ENCODE assay signal across 8 mouse cellular contexts in the genomic region with DNA sequence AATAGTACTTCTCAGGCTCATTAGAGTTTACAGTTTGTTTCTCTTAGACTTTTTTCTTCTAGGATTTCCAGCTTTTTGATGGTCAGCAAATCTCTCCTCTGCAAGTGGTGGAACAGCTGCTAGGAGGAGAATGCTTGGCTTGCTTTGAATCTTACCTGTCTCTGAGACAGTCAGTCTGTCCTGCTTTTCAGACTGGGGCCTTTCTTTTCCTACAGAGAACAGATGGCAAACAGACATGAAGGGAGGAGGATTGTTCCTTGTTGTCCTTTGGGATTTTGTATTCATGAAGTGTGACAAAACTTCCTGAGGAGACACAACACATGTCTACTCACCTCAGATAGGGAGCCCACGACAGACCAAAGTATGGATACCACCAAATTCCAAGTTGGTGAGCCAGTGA. TPM values are rescaled to one million over a fixed set of nuclear protein-coding genes. Genes with fewer than 3 reads are reported as not detected.
DNase-seq lines count a peak whose midpoint lies in the region; ATAC-seq and TF ChIP-seq lines count a peak whose summit lies in the region.

No protein-coding gene starts in this region.

- no peak overlapping the region for H3K9ac ChIP-seq in heart, embryonic 13.5 days
- no peak overlapping the region for H3K9ac ChIP-seq in lung, postnatal 0 days (replicated peaks; ENCODE audit: low read depth)
- 0 out of 2 replicates have a peak overlapping the region, but pooled peaks have one; percentile 8 for H3K9ac ChIP-seq in liver, postnatal 0 days (replicated peaks)

- no peak for ATAC-seq in heart, embryonic 13.5 days (ENCODE audit: extremely low read depth, insufficient number of reproducible peaks, low FRiP score, low TSS enrichment)
- ATAC-seq in lung, postnatal 0 days: no peak
- ATAC-seq in liver, postnatal 0 days: no peak

- peak overlapping the region; percentile 41 for H3K27ac ChIP-seq in heart, embryonic 13.5 days (replicated peaks)
- H3K27ac ChIP-seq in lung, postnatal 0 days (ENCODE audit: low read length): peak overlapping the region; percentile 66
- peak overlapping the region; percentile 75 for H3K27ac ChIP-seq in liver, postnatal 0 days (ENCODE audit: low read depth)
- H3K27ac ChIP-seq in thymus, adult 2 months (ENCODE audit: control insufficient read depth, insufficient read depth, low read length): no peak overlapping the region

- H3K36me3 ChIP-seq in heart, embryonic 13.5 days: peaks cover 10% of the 10 kb centered on the region; the same call in 1 of the 2 replicates
- no peaks in the 10 kb centered on the region; the same call in 1 of the 2 replicates for H3K36me3 ChIP-seq in lung, postnatal 0 days (ENCODE audit: insufficient read depth, low read length)
- 0 out of 2 replicates have a peak, but pooled peaks cover 2% of the 10 kb centered on the region for H3K36me3 ChIP-seq in liver, postnatal 0 days (replicated peaks; ENCODE audit: insufficient read depth, low read length)
- H3K36me3 ChIP-seq in thymus, adult 2 months (ENCODE audit: control insufficient read depth, insufficient read depth, low read length): no peaks in the 10 kb centered on the region

- no peak for TF ChIP-seq CTCF in lung, postnatal 0 days (IDR thresholded peaks at IDR 0.05)
- TF ChIP-seq CTCF in liver, postnatal 0 days (IDR thresholded peaks at IDR 0.05; ENCODE audit: low read depth): no peak
- no peak for TF ChIP-seq CTCF in thymus, adult 2 months (IDR thresholded peaks at IDR 0.05; ENCODE audit: borderline replicate concordance, control insufficient read depth, extremely low read depth, insufficient read depth, low read length, poor library complexity)

- peaks cover 26% of the 10 kb centered on the region for H3K4me1 ChIP-seq in heart, embryonic 13.5 days
- peaks cover 16% of the 10 kb centered on the region for H3K4me1 ChIP-seq in lung, postnatal 0 days (ENCODE audit: insufficient read depth, low read depth, low read length)
- peaks cover 10% of the 10 kb centered on the region for H3K4me1 ChIP-seq in liver, postnatal 0 days (ENCODE audit: insufficient read depth)
- H3K4me1 ChIP-seq in thymus, adult 2 months (replicated peaks; ENCODE audit: control insufficient read depth, insufficient read depth, low read length): no peaks in the 10 kb centered on the region

- H3K4me3 ChIP-seq in heart, embryonic 13.5 days: no peak overlapping the region
- H3K4me3 ChIP-seq in lung, postnatal 0 days (ENCODE audit: low read depth, low read length): no peak overlapping the region
- H3K4me3 ChIP-seq in liver, postnatal 0 days (ENCODE audit: low read depth, low read length): no peak overlapping the region
- H3K4me3 ChIP-seq in thymus, adult 2 months (ENCODE audit: control insufficient read depth, insufficient read depth, low read length): no peak overlapping the region

- no peaks in the 10 kb centered on the region for H3K27me3 ChIP-seq in heart, embryonic 13.5 days (replicated peaks)
- H3K27me3 ChIP-seq in lung, postnatal 0 days (replicated peaks; ENCODE audit: insufficient read depth, low read length): no peaks in the 10 kb centered on the region
- H3K27me3 ChIP-seq in liver, postnatal 0 days (ENCODE audit: insufficient read depth, low read length): no peaks in the 10 kb centered on the region
- no peaks in the 10 kb centered on the region for H3K27me3 ChIP-seq in thymus, adult 2 months (ENCODE audit: control insufficient read depth, insufficient read depth, low read length)

- 58% methylated on average over 1 of the region's 1 CpGs for WGBS in heart, embryonic 13.5 days
- 54% methylated on average over 1 of the region's 1 CpGs for WGBS in lung, postnatal 0 days
- 45% methylated on average over 1 of the region's 1 CpGs for WGBS in liver, postnatal 0 days (ENCODE audit: insufficient replicate concordance)
- WGBS in thymus, adult 2 months: 84% methylated on average over 1 of the region's 1 CpGs

- H3K4me2 ChIP-seq in heart, embryonic 13.5 days: no peak overlapping the region
- H3K4me2 ChIP-seq in lung, postnatal 0 days (replicated peaks; ENCODE audit: low read depth, low read length): no peak overlapping the region
- H3K4me2 ChIP-seq in liver, postnatal 0 days (ENCODE audit: low read depth, low read length): no peak overlapping the region

- DNase-seq in heart, postnatal 25 days (ENCODE audit: low spot score): no peak
- no peak for DNase-seq in lung, postnatal 0 days (ENCODE audit: low spot score)
- DNase-seq in lung, postnatal 36 days: no peak
- DNase-seq in liver, postnatal 0 days: no peak
- DNase-seq in adrenal gland, adult 2 months: no peak
- DNase-seq in thymus, adult 2 months: no peak
- DNase-seq in thymus, postnatal 25 days: no peak

- TF ChIP-seq EP300 in lung, postnatal 0 days (IDR thresholded peaks at IDR 0.05): no peak
- TF ChIP-seq EP300 in liver, postnatal 0 days (IDR thresholded peaks at IDR 0.05; ENCODE audit: low read depth): no peak

- intact Hi-C loops in heart, postnatal 25 days (cut with DNase I): loop anchor here (5.0 kb wide), 1 partner anchor 42 kb away; no protein-coding TSS in a partner anchor

- no peak for TF ChIP-seq POLR2A in thymus, adult 2 months (IDR thresholded peaks at IDR 0.05; ENCODE audit: control insufficient read depth, extremely low read depth, insufficient read depth, low read length, poor library complexity)

- no peaks in the 10 kb centered on the region for H3K9me3 ChIP-seq in heart, embryonic 13.5 days
- no peaks in the 10 kb centered on the region for H3K9me3 ChIP-seq in lung, postnatal 0 days (ENCODE audit: low read length)
- no peaks in the 10 kb centered on the region for H3K9me3 ChIP-seq in liver, postnatal 0 days (ENCODE audit: low read length)

RNA-seq across cellular contexts. Expression of a gene that starts 21.6 kb away (rescaled TPM):
- 25.4 and 25.5 TPM in 2 replicates for polyA plus RNA-seq in heart, embryonic 13.5 days (2015; fragmentation: Nextera tagmentation; extraction: Ambion mirVana)
- total RNA-seq in heart, postnatal 25 days (2021): 10 to 100 TPM; 13.5 to 13.8 TPM
- polyA plus RNA-seq in lung, postnatal 0 days (2015; fragmentation: Nextera tagmentation; extraction: Ambion mirVana): 21.9 and 24.7 TPM in 2 replicates
- 18.4 and 18.5 TPM in 2 replicates for polyA plus RNA-seq in liver, postnatal 0 days (2015; fragmentation: Nextera tagmentation; extraction: Ambion mirVana)
- total RNA-seq in adrenal gland, adult 2 months (2021): 10 to 100 TPM; 30.3 to 33.0 TPM
- 2.0 and 2.1 TPM in 2 replicates for polyA plus RNA-seq in adrenal gland, adult 2 months (2012; rRNA removed)
- 5.4 and 6.1 TPM in 2 replicates for polyA plus RNA-seq in thymus, adult 2 months (2012; rRNA removed)

RNA-seq across cellular contexts. Expression of a gene that starts 45.7 kb away (rescaled TPM):
- polyA plus RNA-seq in heart, embryonic 13.5 days (2015; fragmentation: Nextera tagmentation; extraction: Ambion mirVana): 5.1 and 6.0 TPM in 2 replicates
- 10 to 100 TPM; 14.8 to 15.3 TPM for total RNA-seq in heart, postnatal 25 days (2021)
- polyA plus RNA-seq in lung, postnatal 0 days (2015; fragmentation: Nextera tagmentation; extraction: Ambion mirVana): 9.6 and 10.2 TPM in 2 replicates
- 4.7 and 5.2 TPM in 2 replicates for polyA plus RNA-seq in liver, postnatal 0 days (2015; fragmentation: Nextera tagmentation; extraction: Ambion mirVana)
- total RNA-seq in adrenal gland, adult 2 months (2021): 10 to 100 TPM; 28.4 to 29.5 TPM
- polyA plus RNA-seq in adrenal gland, adult 2 months (2012; rRNA removed): 96.5 and 96.9 TPM in 2 replicates
- polyA plus RNA-seq in thymus, adult 2 months (2012; rRNA removed): 104 and 113 TPM in 2 replicates

RNA-seq across cellular contexts. Expression of a gene that starts 46.6 kb away (rescaled TPM):
- 88.9 and 99.1 TPM in 2 replicates for polyA plus RNA-seq in heart, embryonic 13.5 days (2015; fragmentation: Nextera tagmentation; extraction: Ambion mirVana)
- 10 to 100 TPM; 85.0 to 91.1 TPM for total RNA-seq in heart, postnatal 25 days (2021)
- 76.6 and 82.0 TPM in 2 replicates for polyA plus RNA-seq in lung, postnatal 0 days (2015; fragmentation: Nextera tagmentation; extraction: Ambion mirVana)
- polyA plus RNA-seq in liver, postnatal 0 days (2015; fragmentation: Nextera tagmentation; extraction: Ambion mirVana): 245 and 255 TPM in 2 replicates
- total RNA-seq in adrenal gland, adult 2 months (2021): 100 to 1,000 TPM; 103 to 105 TPM
- 48.1 and 52.7 TPM in 2 replicates for polyA plus RNA-seq in adrenal gland, adult 2 months (2012; rRNA removed)
- 88.5 and 100 TPM in 2 replicates for polyA plus RNA-seq in thymus, adult 2 months (2012; rRNA removed)

RNA-seq across cellular contexts. Expression of a gene that starts 55.1 kb away (rescaled TPM):
- polyA plus RNA-seq in heart, embryonic 13.5 days (2015; fragmentation: Nextera tagmentation; extraction: Ambion mirVana): 3.1 and 3.6 TPM in 2 replicates
- total RNA-seq in heart, postnatal 25 days (2021): 1 to 10 TPM; 1.1 to 1.5 TPM
- 3.6 and 4.0 TPM in 2 replicates for polyA plus RNA-seq in lung, postnatal 0 days (2015; fragmentation: Nextera tagmentation; extraction: Ambion mirVana)
- polyA plus RNA-seq in liver, postnatal 0 days (2015; fragmentation: Nextera tagmentation; extraction: Ambion mirVana): 0.43 and 0.52 TPM in 2 replicates
- total RNA-seq in adrenal gland, adult 2 months (2021): 1 to 10 TPM; 2.8 to 6.5 TPM
- 24.4 and 25.1 TPM in 2 replicates for polyA plus RNA-seq in adrenal gland, adult 2 months (2012; rRNA removed)
- 0.89 and 0.92 TPM in 2 replicates for polyA plus RNA-seq in thymus, adult 2 months (2012; rRNA removed)
